Mouse (Mus musculus): ENCODE results near the gene Ddi2.

Ddi2 gene

GRCm38 (mm10) chr4:141686525-141686924 is 36.7 kb downstream of the Ddi2 start:
- no peak for DNase-seq

GRCm38 (mm10) chr4:141686093-141686492 is 37.1 kb downstream of the Ddi2 start:
- no peak for DNase-seq

GRCm38 (mm10) chr4:141685499-141685898 is 37.7 kb downstream of the Ddi2 start, which contains the start of gene Rsc1a1:
TSS of gene Rsc1a1 (minus strand) at chr4:141685599.
- DNase-seq = no peak

GRCm38 (mm10) chr4:141682706-141683230 is 40.5 kb downstream of the Ddi2 start:
- DNase-seq = no peak

- DNase-seq = no peak
These were observed 41.5 kb downstream of the Ddi2 start for GRCm38 (mm10) chr4:141681767-141682166.

- no peak for DNase-seq
These were observed 42.3 kb downstream of the Ddi2 start for GRCm38 (mm10) chr4:141680892-141681291.

GRCm38 (mm10) chr4:141679016-141679415 is 44.2 kb downstream of the Ddi2 start:
- DNase-seq = no peak

GRCm38 (mm10) chr4:141676462-141676979 is 46.7 kb downstream of the Ddi2 start:
- no peak for DNase-seq

GRCm38 (mm10) chr4:141672325-141672724 is 50.9 kb downstream of the Ddi2 start:
- DNase-seq = no peak

- DNase-seq = no peak
These were observed 51.8 kb downstream of the Ddi2 start for GRCm38 (mm10) chr4:141671389-141671788.

GRCm38 (mm10) chr4:141669898-141670712 is 53.1 kb downstream of the Ddi2 start:
- no peak for DNase-seq

GRCm38 (mm10) chr4:141664799-141665198 is 58.4 kb downstream of the Ddi2 start, which contains the start of gene Plekhm2:
TSS of gene Plekhm2 (minus strand) at chr4:141664899.
- no peak for DNase-seq

GRCm38 (mm10) chr4:141664011-141664745 is 59.0 kb downstream of the Ddi2 start:
- DNase-seq = peak; percentile 78

GRCm38 (mm10) chr4:141663122-141663931 is 59.9 kb downstream of the Ddi2 start:
- DNase-seq = peak; percentile 47

- DNase-seq = no peak
These were observed 62.3 kb downstream of the Ddi2 start for GRCm38 (mm10) chr4:141660884-141661283.

GRCm38 (mm10) chr4:141659739-141660138 is 63.5 kb downstream of the Ddi2 start:
- DNase-seq = no peak

GRCm38 (mm10) chr4:141658846-141659484 is 64.3 kb downstream of the Ddi2 start:
- DNase-seq = no peak

GRCm38 (mm10) chr4:141656932-141657331 is 66.3 kb downstream of the Ddi2 start:
- DNase-seq = no peak

- DNase-seq = no peak
These were observed 67.2 kb downstream of the Ddi2 start for GRCm38 (mm10) chr4:141655908-141656608.

- no peak for DNase-seq
These were observed 68.7 kb downstream of the Ddi2 start for GRCm38 (mm10) chr4:141654509-141654908.

- DNase-seq = no peak
These were observed 69.4 kb downstream of the Ddi2 start for GRCm38 (mm10) chr4:141653813-141654212.

All from kidney, adult 18-20 months (tissue).